Mouse (Mus musculus) CD4-positive helper T cell, adult 2 months (primary cell): ENCODE measurements around the gene Cyp2b10.
"Not testable (repeated sequence)": the region's sequence is repeated elsewhere in the genome, so short reads cannot be mapped to it uniquely, and the experiment has no call there.

Experiments used
- DNase-seq: peaks from one replicate; pipeline ENCODE4 v3.0.0-alpha.2; 2012; ENCODE audit warnings: low read depth, missing footprints, low spot score

Gene Cyp2b10

DNA sequence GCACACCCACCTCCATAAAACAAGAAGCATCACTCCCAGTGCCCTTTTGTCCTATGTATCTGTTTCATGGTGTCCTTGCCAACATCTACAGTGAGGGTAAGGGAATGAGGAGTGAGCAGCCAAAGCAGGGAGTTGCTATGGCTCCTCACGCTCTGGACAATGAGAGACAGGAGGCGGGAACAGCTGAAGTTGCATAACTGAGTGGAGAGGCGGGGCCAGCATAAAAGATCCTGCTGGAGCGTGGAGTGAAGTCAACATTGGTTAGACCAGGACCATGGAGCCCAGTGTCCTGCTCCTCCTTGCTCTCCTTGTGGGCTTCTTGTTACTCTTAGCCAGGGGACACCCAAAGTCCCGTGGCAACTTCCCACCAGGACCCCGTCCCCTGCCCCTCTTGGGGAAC lies at the start of gene Cyp2b10:
TSS of gene Cyp2b10 (plus strand) at position 210 of the 400 bp plus-strand sequence.
- DNase-seq = no peak

DNA sequence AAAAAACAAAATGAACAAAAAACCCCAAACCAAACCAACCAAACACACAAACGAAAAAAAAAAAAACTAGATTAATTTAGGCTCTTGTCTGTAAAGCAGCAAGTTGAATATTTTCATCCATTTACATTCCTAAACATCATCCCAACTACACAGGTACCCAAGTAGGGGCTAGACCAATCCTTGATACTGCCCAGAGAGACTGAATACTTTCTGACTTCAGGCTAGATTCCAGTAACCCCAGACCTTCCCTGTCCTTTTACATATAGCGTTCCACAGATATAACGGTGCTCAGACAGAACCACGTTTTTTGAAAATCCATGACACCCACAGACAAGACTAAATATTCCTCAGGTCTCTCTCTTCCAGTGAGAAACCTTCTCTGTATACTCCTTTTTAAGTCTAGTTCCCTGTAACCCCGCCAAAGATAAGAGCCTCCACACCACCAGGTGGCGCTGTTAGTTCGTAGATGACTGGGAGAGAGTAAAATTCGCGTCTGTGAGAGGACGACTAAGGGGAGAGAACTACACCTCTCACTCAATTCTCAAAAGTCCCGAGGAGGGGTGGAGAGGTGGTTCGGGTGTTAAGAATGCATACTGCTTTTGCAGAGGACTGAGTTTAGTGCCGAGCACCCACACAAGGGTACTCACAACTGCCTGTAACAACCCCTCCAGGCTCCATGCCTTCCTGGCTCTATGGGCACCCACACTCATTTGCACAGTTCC lies 49.5 kb upstream of the Cyp2b10 start:
- peak; percentile 84 for DNase-seq

DNA sequence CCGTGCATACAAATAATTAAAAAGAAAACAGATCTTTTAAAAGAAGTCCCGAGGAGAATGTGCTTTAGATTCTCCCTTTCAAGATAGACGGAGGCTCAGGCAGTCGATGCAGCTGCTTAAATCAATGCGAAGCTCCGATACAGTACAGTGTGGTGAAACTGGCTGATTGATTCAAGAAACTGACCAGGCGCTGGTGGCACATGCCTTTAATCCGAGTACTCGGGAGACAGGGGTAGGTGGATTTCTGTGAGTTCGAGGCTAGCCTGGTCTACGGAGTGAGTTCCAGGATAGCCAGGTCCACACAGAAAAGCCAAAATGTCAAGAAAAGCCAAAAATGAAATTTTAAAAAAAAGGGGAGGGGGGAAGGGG lies 49.0 kb upstream of the Cyp2b10 start:
- DNase-seq = no peak

DNA sequence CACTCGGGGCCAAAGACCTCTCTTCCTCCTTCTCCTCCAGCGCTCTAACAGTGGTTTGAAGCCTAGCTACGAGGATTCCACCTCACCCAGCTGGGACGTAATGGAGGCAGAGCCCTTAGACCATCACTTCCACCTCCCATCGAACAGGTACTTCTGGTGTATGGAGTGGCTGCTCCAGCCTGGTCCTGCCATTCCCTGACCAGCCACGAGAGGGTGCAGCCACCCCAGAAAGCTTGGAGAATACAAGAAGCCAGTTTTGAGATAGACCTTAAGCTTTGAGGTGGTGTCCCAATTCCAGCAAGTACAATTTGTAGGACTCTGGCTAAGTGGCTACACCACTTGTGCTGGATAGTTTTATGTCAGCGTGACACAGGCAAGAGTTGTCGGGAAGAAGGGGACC lies 42.3 kb upstream of the Cyp2b10 start:
- DNase-seq = peak; percentile 72

DNA sequence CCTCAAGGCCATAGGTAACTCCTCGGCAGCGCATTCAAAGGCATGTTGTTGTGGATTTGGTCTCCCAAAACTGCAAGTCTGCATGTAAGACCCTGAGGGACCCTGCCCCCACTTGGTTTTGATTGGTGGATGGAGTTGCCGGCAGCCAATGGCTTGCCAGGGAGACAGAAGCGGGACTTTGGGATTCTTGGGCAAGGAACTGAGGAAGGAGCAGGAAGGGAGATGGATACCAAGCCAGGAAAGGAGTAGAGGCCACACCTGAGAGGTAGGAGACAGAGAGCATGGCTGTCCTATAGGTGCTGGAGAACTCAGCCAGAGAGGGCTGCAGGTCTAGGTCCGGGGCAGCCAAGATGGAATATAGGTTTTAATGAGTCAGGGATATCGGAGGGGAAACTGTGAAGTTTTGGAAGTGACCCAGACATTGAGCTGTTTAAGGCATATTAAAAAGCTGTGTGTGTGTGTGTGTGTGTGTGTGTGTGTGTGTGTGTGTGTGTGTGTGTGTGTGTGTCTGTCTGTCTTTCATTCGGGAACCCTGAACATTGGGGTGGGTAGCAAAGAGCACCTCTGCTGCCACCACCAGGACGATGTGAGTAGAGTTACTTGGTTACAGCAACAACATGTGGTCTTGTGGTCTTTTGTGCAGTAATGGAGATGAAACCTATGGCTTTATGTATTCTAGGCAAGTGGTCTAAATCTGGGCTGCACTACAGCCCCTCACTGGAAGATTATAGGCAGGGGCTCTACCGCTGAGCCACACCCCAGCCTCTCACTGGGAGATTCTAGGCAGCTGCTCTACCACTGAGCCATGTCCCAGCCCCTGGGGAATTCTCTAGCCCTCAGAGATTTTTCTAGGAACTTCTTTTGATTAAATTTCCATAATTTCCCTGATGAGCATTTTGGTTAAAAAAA lies 37.2 kb upstream of the Cyp2b10 start:
- peak; percentile 60 for DNase-seq

DNA sequence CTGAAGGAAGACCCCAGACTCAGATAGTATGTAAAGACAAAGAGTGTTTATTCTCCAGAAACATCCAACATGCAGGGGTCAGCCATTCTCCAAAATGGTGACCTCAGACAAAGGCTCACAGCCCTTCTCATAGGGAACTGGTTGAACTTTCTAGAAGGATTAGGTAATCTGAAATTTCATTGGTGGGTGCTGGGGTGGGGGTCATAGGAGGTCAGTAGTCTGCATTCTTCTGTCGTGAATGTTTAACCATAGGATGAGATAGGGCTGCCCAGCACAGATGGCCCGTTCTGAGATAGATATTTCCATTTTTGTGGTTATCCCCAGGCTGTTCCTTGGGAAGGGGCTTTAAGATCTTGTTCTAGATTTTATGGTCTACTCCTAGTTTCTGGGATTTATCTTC lies 35.1 kb upstream of the Cyp2b10 start:
- DNase-seq = no peak

DNA sequence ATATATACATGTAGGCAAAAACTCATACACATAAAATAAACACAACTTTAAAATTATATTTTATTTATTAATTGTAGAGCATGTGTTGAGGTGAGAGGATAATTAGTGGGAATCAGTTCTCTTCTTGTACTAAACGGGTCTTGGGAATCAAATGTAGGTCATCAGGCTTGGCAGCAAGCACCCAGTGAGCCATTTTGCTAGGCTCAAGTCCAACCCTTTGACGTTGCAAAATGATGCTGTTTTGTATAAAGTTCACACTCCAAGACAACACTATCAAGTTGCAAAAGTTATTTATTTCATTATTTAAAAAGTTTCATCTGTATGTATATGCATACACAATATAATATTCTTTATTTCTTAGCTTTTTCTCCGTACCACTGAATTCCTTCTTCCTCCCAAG lies 33.7 kb upstream of the Cyp2b10 start:
- no peak for DNase-seq

DNA sequence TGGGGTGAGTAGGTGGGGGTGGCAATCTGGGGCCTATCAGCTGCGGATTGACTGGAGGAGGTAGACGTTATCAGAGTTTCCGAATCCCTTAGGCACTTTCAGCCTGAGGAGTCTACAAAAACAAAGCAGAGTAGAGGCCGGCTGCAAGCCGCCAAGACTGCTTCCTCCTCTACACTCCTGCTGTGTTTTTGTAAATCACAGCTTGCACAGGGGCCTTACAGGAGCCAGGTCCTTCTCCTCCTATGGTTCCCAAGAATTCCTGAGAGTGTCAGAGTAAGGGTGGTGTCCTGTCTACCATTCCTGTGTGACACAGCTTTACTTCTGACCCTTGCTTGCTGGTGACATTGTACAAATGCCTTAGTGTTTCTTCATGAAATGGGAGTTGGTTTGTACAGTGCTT lies 32.6 kb upstream of the Cyp2b10 start:
- no peak for DNase-seq

DNA sequence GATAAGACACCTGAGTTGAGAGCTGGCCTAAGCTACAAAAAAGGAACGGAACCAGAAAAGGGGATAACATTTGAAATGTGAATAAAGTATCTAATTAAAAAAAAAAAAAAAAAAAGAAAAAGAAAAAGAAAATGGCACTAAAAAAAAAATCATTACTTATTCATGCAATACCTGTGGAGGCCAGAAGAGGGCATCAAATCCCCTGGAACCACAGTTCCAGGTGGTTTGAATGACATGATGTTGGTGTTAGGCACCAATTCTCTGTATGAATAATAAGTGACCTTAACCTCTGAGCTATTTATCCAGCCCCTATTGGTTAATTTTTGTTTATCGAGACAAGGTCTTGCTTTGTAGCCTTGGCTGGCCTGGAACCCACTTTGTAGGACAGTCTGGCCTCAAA lies 27.6 kb upstream of the Cyp2b10 start:
- DNase-seq = peak; percentile 23

DNA sequence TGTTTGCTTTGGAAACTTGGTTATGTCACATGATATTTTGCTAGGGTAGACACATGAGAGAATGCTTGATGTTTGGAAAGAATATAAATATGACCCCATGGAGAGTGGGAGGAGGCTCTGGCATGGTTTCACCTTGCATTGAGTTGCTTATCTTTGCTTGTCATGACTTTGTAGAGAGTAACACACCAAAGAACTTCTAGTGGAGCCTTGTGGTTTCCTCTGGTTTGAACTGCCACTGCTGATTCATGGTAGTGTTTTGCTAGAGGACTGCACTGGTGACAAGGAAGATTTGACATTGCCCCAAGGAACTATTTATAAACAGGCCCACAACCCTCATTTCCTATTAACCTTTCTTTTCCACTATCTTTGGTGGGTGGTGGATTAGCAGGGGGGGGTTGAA lies 24.8 kb upstream of the Cyp2b10 start:
- no peak for DNase-seq

DNA sequence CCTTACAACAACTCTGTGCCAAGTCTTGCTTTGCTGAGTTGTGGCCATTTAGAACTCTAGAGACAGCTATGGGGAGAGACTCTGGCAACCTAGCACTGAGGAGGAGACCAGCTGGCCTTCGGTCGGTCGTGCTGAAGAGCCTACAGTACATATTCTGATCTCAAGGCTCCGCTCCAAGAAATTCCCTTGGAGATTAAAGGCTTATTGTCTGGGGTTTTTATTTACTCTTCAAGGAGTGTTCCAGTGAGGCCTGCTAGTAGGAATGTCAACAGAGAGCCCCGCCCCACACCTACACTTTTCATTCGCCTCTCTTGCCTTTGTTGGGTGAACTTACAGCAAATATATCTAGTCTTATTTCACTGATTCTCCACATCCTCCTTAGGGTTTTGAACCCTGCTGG lies 18.7 kb upstream of the Cyp2b10 start:
- no peak for DNase-seq

DNA sequence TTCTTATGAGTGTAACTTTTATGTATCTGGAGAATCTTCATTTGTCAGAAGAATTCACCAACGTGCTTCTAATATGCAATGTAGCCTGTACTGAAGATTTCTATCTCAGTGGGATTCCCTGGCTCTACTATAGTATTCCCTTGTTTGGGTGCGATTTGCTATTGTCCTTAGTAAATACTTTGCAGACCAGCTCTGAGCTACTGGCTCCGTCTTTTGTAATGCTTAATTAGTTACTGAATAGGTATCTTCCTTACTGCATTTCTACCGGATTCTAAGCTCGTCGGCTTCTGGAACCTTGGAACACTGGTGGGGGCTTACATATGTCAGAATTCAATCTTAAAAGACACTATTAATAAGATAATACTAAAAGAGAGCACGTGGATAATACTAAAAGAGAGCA lies 16.7 kb upstream of the Cyp2b10 start:
- not testable (repeated sequence) for DNase-seq

DNA sequence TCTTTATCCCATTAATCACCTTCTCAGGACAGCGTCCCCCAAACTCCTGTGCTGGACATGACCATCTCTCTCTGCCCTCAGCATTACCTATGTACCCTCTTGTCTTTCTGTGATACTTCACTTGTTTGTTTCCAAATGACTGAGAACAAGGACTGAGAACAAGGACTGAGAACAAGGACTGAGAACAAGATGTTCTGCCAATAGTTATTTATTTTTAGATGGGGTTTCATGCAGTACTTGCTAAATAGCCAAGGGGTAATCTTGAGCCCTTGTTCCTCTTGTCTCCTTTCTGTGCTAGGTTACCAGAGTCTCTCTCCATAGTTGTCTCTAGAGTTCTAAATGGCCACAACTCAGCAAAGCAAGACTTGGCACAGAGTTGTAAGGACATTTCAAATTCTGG lies 13.1 kb upstream of the Cyp2b10 start:
- DNase-seq = no peak

DNA sequence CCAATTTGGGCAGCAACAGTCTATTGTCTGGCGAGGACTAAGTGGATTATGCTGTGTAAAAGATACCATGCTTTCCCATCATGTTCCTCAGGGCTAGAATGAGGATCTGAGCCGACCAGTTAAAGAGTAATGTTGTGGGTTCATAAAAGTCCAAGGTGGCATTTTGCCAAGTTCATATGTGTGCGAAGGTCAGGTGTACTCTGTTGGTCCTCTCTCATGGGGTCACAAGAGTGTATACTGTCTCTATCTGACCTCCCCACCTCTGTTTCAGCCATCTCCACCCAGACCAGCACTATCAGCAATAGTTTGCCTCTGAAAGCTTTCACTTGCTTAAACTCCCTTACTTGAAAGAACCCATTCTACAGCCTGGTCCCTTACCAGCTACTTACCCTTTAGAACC lies 9.7 kb upstream of the Cyp2b10 start:
- DNase-seq = no peak

DNA sequence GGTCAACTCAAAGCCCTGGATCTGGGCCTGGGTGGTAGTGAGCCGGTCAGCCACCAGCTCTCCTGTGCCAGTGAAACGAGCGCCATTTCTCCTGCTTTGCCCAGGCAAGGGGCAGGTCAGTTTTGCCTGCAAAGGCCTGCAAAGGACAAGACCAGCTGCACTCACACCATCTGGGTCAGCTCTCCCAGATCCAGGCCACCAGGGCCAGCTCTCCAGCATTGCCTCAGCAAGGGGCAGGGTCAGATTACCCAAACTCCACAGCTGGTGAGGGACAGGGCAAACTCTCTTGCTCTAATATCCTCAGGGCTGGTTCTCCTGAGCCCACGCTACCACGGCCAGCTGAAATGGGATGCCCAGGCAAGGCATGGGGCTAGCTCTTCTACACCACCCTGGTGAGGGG lies 4.3 kb upstream of the Cyp2b10 start:
- DNase-seq = no peak

DNA sequence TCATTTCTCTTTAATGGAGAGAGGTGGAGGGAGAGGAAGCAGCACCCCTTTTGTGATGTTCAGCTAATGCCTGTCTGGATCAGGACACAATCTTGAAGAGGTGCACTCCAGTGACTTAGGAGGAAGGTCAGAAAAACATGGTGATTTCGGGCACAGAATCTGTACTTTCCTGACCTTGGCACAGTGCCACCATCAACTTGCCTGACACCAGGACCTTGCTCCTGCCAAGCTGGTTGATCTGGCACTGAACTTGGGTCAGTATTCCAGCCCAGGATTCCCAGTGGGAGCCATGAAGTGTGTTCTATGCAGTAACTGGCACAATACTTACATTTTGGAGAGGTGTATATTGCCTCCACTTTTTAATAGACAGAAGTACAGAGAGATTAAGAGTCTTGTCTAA lies 2.3 kb upstream of the Cyp2b10 start:
- no peak for DNase-seq

DNA sequence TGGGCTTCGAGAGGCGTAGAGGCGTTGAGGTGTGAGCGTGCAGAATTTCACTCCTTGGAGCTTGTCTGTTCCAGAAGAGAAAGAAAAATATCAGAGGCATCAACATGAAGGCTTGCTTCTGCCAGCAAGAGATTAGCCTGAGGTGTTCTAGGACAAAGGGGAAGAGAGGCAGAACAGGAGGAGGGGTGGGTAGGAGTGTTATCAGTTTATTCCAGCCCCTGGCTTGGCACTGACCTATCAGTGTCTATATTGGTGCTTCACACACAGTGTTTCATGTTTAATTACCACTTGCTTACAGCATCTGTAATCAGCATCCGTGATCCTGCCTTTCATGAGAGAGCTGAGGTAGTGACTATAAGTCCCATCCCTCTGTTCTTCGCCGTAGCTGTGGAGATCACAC lies 644 bp downstream of the Cyp2b10 start:
- no peak for DNase-seq

DNA sequence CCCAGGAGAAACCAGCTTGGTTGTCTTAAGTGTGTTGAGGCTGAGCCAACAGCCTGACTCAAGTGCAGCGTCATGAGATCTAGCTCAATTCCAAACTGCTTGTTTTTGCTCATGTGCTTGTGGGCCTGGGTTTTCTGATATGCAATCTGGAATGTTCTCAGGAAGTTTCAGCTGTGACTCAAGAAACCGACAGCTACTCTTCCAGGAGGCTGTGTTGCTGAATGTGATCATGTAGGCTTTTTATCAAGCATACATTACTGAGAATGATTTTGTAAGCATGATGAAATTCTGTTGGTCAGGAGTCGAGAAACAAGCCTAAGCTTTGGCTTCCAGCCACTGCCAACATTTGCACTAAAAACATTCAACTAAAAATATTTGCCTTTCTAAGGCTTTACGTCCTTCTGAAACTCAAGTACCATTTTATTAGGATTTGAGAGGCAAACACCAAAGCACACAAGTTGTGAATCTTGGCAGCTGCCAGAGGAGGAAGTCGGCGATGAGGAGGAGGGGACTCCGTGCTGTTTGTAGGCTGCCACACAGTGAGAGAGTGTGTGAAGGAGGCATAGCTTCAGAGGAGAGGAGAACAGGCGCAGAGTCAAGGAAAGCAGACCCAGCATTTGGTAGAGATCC lies 4.8 kb downstream of the Cyp2b10 start:
- no peak for DNase-seq

DNA sequence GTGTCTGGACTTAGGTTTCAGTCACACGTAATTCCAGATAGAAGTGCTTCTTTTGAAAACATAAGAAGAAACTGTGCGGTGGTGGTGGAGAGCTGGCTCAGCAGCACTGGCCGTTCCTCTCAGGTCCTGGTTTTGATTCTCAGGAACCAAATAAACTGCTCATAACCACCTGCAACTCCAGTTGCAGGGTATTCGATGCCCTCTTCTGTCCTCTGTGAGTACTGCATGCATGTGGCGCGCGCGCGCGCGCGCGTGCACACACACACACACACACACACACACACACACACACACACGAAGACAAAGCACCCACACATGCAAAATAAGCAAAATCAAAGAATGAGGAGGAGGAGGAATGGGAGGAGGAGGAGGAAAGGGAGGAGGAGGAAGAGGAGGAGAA lies 5.7 kb downstream of the Cyp2b10 start:
- DNase-seq = peak; percentile 8

DNA sequence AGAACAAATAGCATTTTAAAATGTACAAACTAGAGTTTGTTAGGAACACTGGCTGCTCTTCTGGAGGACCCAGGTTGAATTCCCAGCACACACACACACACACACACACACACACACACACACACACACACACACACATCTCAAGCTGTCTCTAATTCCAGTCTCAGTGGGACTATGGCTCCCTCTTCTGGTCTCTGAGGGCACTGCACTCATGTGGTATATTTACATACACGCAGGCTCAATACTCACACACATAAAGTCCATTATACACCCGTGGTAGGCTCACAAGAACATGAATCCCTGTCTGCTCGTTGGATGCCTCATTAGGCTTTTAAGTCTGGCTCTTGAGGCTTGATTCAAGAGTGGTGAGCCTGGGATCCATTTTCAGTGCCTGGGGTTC lies 6.6 kb downstream of the Cyp2b10 start:
- peak; percentile 17 for DNase-seq

DNA sequence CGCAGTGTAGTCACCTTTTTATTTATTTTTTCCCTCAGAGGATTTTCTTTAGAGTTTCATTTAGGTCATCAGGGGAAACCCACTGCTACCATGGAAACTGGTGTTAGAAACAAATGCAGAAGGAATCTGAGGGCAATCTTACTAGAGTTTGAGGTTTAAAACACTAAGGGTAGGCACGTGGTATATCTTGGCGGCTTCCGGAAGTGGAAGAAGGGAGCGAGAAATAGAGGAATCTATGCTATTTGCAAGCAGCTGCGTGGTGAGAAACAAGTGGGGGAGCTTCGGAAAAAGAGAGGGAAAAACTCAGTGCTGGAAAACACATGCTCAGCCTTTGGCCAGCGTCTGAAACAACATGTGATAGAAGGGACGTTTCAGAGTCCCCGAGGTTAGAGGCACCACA lies 7.1 kb downstream of the Cyp2b10 start:
- DNase-seq = no peak

DNA sequence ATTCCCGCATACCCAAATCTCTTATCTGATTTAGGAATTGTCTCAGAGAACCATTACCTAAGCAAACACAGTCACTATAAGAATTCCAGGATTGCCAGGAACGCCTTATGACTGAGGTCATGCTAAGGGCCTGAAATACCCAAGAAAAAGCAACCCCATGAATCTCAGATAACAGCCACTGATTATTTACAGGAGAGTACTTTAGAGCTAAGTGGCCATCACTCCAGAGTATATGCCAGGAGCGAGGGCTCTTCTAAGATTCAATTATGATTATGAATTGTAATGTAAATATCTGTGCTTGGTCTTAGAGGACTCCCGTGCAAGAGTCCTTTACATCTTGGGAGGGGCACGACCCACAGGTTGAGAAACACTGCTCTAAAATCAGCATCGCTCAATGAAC lies 10.0 kb downstream of the Cyp2b10 start:
- no peak for DNase-seq

DNA sequence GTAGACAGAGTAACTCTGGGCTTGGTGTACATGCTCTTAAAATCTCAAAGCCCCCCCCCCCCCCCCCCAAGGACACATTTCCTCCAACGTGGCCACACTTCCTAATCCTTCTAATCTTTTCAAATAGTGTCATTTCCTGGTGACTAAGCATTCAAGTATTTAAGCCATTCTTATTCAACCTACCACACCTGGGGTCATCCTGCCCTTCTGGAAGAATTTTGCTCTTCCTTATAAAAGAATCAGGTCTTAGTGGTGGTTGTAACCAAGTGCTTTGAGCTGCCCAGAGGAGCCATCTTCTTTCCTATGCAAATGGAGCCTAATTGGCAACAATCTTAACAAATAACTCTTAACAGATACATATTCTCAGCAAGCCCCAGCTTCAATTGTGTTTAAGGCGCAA lies 12.6 kb downstream of the Cyp2b10 start:
- DNase-seq = no peak
